Mouse (Mus musculus) E14TG2a.4 (cell line): Measurements from ENCODE around the gene Ccdc116.
"Not testable (repeated sequence)": the region's sequence is repeated elsewhere in the genome, so short reads cannot be mapped to it uniquely, and the experiment has no call there.

ENCODE experiments used
- CTCF ChIP-seq: conservative IDR thresholded peaks from 2 replicates; pipeline ENCODE4 v1.5.1; 2014; ENCODE audit warnings: low read length
- POU5F1 ChIP-seq: IDR thresholded peaks from 2 replicates; pipeline ENCODE4 v1.6.1; 2014; ENCODE audit warnings: low read length, borderline replicate concordance

GRCm38 (mm10) chr16:17165478-17165877 lies 18.4 kb upstream of the Ccdc116 start:
- not testable (repeated sequence) for TF ChIP-seq CTCF, POU5F1
